Mouse (Mus musculus) lung, postnatal 0 days (tissue): ENCODE results near the gene Retsat.

ENCODE experiments used
- CTCF ChIP-seq: IDR thresholded peaks from 2 replicates; pipeline ENCODE4 v1.5.1; 2016; ENCODE audit warnings: antibody characterized with exemption, mild to moderate bottlenecking
- EP300 ChIP-seq: IDR thresholded peaks from 2 replicates; pipeline ENCODE4 v1.6.1; 2016; ENCODE audit warnings: antibody characterized with exemption, mild to moderate bottlenecking, control low read depth

DNA sequence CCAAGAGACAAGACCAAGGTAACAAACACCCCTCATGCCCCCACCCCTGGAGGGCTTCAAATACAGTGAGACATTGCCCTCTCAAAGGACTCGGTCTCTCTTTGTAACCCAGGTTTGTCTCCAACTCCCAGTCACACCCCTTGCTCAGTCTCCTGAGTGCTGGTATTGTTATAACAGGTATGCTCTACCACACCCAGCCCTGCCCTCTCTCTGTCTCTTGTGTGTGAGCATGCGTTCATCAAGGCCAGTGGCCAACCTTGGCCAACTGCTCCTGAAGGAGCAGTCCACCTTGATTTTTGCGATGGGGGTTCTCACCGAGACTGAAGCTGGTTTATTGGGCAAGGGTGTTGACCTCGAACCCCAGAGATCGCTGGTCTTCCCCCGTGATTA is 57.8 kb downstream of the Retsat start:
- TF ChIP-seq EP300 (no peak), CTCF (no peak)
